Mouse (Mus musculus): ENCODE results near the gene Trmu.

- TF ChIP-seq CTCF (IDR thresholded peaks at IDR 0.05; ENCODE audit: control insufficient read depth, insufficient read depth, insufficient read length) = no peak
- TF ChIP-seq MAX (IDR thresholded peaks at IDR 0.05) = no peak
- no peak for TF ChIP-seq MYOD1 (IDR thresholded peaks at IDR 0.05; ENCODE audit: control insufficient read depth, insufficient read length, low read depth)
- TF ChIP-seq CEBPB (IDR thresholded peaks at IDR 0.05; ENCODE audit: low read depth) = no peak
- TF ChIP-seq USF1 (IDR thresholded peaks at IDR 0.05; ENCODE audit: low read depth) = no peak
- no peak for TF ChIP-seq FOSL1 (IDR thresholded peaks at IDR 0.05; ENCODE audit: insufficient read depth, low read length, poor library complexity, severe bottlenecking)
Measured at GRCm38 (mm10) chr15:85919892-85920248, 40.8 kb downstream of the Trmu start.
